Mouse (Mus musculus): ENCODE measurements around the gene Gapdhs. TPM values are rescaled to one million over a fixed set of nuclear protein-coding genes. Genes with fewer than 3 reads are reported as not detected.

Gapdhs gene
- polyA plus RNA-seq, 1 experiment = 0.05 TPM

DNA sequence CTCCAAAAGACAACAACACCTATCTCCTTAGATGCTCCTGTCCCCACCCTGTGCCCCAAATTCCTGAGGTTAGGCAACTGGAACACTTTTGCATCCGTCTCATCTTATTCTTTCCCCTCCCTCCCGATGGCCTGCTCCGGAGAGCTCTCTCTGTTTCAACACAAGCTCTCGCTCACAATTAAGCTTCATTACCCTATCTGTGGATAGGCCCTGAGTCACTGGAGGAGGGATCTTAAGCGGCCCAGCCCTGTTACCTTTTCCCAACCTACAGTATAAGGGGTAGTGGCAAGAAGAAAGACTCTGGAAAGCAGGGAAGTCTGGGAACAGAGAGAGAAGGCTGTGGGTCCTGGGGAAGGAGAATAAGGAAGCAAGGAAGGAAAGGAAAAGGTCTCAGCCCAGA is 20.0 kb upstream of the Gapdhs start, which contains the start of gene Dmkn:
Gene Dmkn (plus strand): TSS at position 301 of the 400 bp plus-strand sequence.
- H3K36me3 ChIP-seq (ENCODE audit: control insufficient read depth, insufficient read depth) = no peaks in the 10 kb centered on the region
- no peak within 1 kb of the TSS for H3K4me3 ChIP-seq
- H3K4me2 ChIP-seq (ENCODE audit: low read depth) = no peak within 1 kb of the TSS
- H3K27me3 ChIP-seq (ENCODE audit: control insufficient read depth, insufficient read depth, insufficient read length) = peaks cover 31% of the 10 kb centered on the region
- no peak within 1 kb of the TSS for H3ac ChIP-seq (ENCODE audit: control insufficient read depth, insufficient read length)
- no peak for TF ChIP-seq TCF12 (IDR thresholded peaks at IDR 0.05; ENCODE audit: insufficient read depth, poor library complexity, severe bottlenecking)
- TF ChIP-seq REST (IDR thresholded peaks at IDR 0.05; ENCODE audit: insufficient read depth, insufficient read length) = no peak
- TF ChIP-seq POLR2A (IDR thresholded peaks at IDR 0.05; ENCODE audit: insufficient read length, low read depth) = no peak
- no peak for TF ChIP-seq CEBPB (IDR thresholded peaks at IDR 0.05; ENCODE audit: insufficient read depth, poor library complexity, severe bottlenecking)
- TF ChIP-seq SRF (IDR thresholded peaks at IDR 0.05; ENCODE audit: control insufficient read depth, insufficient read length, low read depth) = no peak
- TF ChIP-seq MYOG (IDR thresholded peaks at IDR 0.05; ENCODE audit: control insufficient read depth in 1 of 3, insufficient read depth in 1 of 3, insufficient read length in 2 of 3, low read depth in 2 of 3) = no peak
- no peak for TF ChIP-seq MYOD1 (IDR thresholded peaks at IDR 0.05; ENCODE audit: control insufficient read depth in 1 of 3, insufficient read length in 2 of 3, low read depth in 2 of 3)
- TF ChIP-seq MAX (IDR thresholded peaks at IDR 0.05; ENCODE audit: low read depth) = no peak
- no peak for TF ChIP-seq TCF3 (IDR thresholded peaks at IDR 0.05; ENCODE audit: insufficient read length, low read depth)
- TF ChIP-seq POLR2AphosphoS2 (IDR thresholded peaks at IDR 0.05; ENCODE audit: insufficient read length, low read depth) = no peak
- no peak for TF ChIP-seq USF1 (IDR thresholded peaks at IDR 0.05; ENCODE audit: low read depth)
- no peak for TF ChIP-seq E2F4 (IDR thresholded peaks at IDR 0.05; ENCODE audit: insufficient read depth)
- no peaks in the 10 kb centered on the region for H3K79me2 ChIP-seq (ENCODE audit: control insufficient read depth, insufficient read depth)

DNA sequence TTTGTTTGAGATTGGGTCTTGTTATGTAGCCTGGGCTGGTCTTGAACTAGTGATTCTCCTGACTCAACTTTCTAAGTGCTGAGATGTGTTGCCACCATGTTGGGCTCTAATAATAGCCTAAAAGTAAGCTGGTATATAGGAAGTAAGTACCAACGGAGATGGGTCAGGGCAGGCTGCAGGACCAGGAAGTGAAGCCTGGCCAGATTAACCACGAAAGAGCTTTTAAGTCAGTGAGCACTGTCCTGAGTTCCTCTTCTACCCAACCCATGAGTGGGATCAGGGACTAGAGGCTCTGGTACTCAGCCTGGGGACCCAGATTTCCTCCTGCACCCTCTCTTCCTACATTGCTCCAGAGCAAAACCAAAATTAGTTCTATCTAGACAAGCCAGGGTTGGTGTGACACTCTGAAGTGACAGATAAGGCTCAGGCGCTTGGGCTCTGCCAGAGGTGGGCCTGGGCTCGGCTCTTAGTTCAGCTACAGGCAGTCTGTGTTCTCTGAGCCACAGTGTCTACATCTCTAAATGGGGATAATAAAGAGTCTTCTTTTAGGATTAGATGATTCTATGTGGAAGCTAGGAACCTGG is 18.4 kb upstream of the Gapdhs start:
- no peaks in the 10 kb centered on the region for H3K36me3 ChIP-seq (ENCODE audit: control insufficient read depth, insufficient read depth)
- H3K27me3 ChIP-seq (ENCODE audit: control insufficient read depth, insufficient read depth, insufficient read length) = peaks cover 31% of the 10 kb centered on the region
- no peak overlapping the region for H3ac ChIP-seq (ENCODE audit: control insufficient read depth, insufficient read length)
- H3K4me3 ChIP-seq = no peak overlapping the region
- no peak for TF ChIP-seq E2F4 (IDR thresholded peaks at IDR 0.05; ENCODE audit: insufficient read depth)
- H3K79me2 ChIP-seq (ENCODE audit: control insufficient read depth, insufficient read depth) = no peaks in the 10 kb centered on the region
- no peak overlapping the region for H3K4me2 ChIP-seq (ENCODE audit: low read depth)

DNA sequence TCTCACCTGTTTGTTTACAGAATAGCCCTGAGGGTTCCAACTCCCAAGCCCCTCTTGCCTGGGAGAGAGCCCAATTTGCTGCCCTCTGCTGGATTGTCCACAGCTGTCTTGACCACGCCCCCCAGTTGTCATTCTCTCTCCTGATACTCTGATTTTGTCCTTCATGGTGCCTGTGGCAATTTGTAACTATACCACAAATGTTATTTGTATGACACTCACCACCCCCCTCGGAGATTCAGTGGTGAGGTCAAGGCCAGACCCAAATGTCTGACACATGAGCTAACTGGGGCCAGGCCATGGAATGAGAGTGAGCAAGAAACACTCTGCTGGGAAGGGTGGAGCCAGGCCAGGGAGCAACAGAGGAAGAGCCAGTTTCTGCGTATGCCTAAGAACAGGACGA is 15.4 kb upstream of the Gapdhs start:
- Histone ChIP-seq H3K27me3 (ENCODE audit: control insufficient read depth, insufficient read depth, insufficient read length) (peaks cover 14% of the 10 kb centered on the region), H3K4me2 (ENCODE audit: low read depth) (no peak overlapping the region), H3K36me3 (ENCODE audit: control insufficient read depth, insufficient read depth) (no peaks in the 10 kb centered on the region), H3ac (ENCODE audit: control insufficient read depth, insufficient read length) (no peak overlapping the region), H3K4me3 (no peak overlapping the region), H3K79me2 (ENCODE audit: control insufficient read depth, insufficient read depth) (no peaks in the 10 kb centered on the region)
- no peak for TF ChIP-seq TCF12 (IDR thresholded peaks at IDR 0.05; ENCODE audit: insufficient read depth, poor library complexity, severe bottlenecking)
- TF ChIP-seq MAX (IDR thresholded peaks at IDR 0.05; ENCODE audit: low read depth) = no peak
- TF ChIP-seq USF1 (IDR thresholded peaks at IDR 0.05; ENCODE audit: low read depth) = no peak
- TF ChIP-seq MYOD1 (IDR thresholded peaks at IDR 0.05; ENCODE audit: control insufficient read depth in 1 of 3, insufficient read length in 2 of 3, low read depth in 2 of 3) = no peak
- TF ChIP-seq TCF3 (IDR thresholded peaks at IDR 0.05; ENCODE audit: insufficient read length, low read depth) = no peak
- TF ChIP-seq SRF (IDR thresholded peaks at IDR 0.05; ENCODE audit: control insufficient read depth, insufficient read length, low read depth) = no peak
- no peak for TF ChIP-seq POLR2AphosphoS2 (IDR thresholded peaks at IDR 0.05; ENCODE audit: insufficient read length, low read depth)
- TF ChIP-seq CEBPB (IDR thresholded peaks at IDR 0.05; ENCODE audit: insufficient read depth, poor library complexity, severe bottlenecking) = no peak
- TF ChIP-seq POLR2A (IDR thresholded peaks at IDR 0.05; ENCODE audit: insufficient read length, low read depth) = no peak

DNA sequence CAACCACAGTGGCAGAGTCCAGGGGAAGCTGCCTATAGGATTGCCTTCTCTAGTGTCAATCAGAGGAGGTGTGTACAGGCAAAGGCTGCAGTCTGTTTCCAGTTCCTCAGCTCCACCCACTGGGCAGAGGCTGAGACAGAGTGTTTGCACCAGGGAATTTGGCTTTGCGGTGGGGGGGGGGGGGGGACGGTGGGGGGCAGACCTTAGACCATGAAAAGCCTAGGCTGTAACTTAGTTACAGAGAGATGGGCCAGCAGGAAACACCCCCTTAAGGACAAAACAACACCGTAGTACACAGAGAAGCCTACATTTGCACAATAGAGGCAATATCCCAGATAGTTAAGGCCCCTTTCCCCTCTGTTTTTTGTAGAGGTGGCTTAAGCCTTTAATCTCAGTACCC is 13.5 kb upstream of the Gapdhs start:
- Histone ChIP-seq H3K36me3 (ENCODE audit: control insufficient read depth, insufficient read depth) (no peaks in the 10 kb centered on the region), H3K4me3 (no peak overlapping the region), H3K79me2 (ENCODE audit: control insufficient read depth, insufficient read depth) (no peaks in the 10 kb centered on the region), H3K4me2 (ENCODE audit: low read depth) (no peak overlapping the region), H3ac (ENCODE audit: control insufficient read depth, insufficient read length) (no peak overlapping the region), H3K27me3 (ENCODE audit: control insufficient read depth, insufficient read depth, insufficient read length) (no peaks in the 10 kb centered on the region)
- TF ChIP-seq MYOG (IDR thresholded peaks at IDR 0.05; ENCODE audit: control insufficient read depth in 1 of 3, insufficient read depth in 1 of 3, insufficient read length in 2 of 3, low read depth in 2 of 3) = no peak
- no peak for TF ChIP-seq TCF12 (IDR thresholded peaks at IDR 0.05; ENCODE audit: insufficient read depth, poor library complexity, severe bottlenecking)
- no peak for TF ChIP-seq CEBPB (IDR thresholded peaks at IDR 0.05; ENCODE audit: insufficient read depth, poor library complexity, severe bottlenecking)
- no peak for TF ChIP-seq SRF (IDR thresholded peaks at IDR 0.05; ENCODE audit: control insufficient read depth, insufficient read length, low read depth)
- TF ChIP-seq USF1 (IDR thresholded peaks at IDR 0.05; ENCODE audit: low read depth) = no peak
- no peak for TF ChIP-seq E2F4 (IDR thresholded peaks at IDR 0.05; ENCODE audit: insufficient read depth)
- TF ChIP-seq MYOD1 (IDR thresholded peaks at IDR 0.05; ENCODE audit: control insufficient read depth in 1 of 3, insufficient read length in 2 of 3, low read depth in 2 of 3) = no peak
- TF ChIP-seq MAX (IDR thresholded peaks at IDR 0.05; ENCODE audit: low read depth) = no peak
- TF ChIP-seq REST (IDR thresholded peaks at IDR 0.05; ENCODE audit: insufficient read depth, insufficient read length) = no peak
- TF ChIP-seq POLR2A (IDR thresholded peaks at IDR 0.05; ENCODE audit: insufficient read length, low read depth) = no peak
- no peak for TF ChIP-seq POLR2AphosphoS2 (IDR thresholded peaks at IDR 0.05; ENCODE audit: insufficient read length, low read depth)
- TF ChIP-seq TCF3 (IDR thresholded peaks at IDR 0.05; ENCODE audit: insufficient read length, low read depth) = no peak

DNA sequence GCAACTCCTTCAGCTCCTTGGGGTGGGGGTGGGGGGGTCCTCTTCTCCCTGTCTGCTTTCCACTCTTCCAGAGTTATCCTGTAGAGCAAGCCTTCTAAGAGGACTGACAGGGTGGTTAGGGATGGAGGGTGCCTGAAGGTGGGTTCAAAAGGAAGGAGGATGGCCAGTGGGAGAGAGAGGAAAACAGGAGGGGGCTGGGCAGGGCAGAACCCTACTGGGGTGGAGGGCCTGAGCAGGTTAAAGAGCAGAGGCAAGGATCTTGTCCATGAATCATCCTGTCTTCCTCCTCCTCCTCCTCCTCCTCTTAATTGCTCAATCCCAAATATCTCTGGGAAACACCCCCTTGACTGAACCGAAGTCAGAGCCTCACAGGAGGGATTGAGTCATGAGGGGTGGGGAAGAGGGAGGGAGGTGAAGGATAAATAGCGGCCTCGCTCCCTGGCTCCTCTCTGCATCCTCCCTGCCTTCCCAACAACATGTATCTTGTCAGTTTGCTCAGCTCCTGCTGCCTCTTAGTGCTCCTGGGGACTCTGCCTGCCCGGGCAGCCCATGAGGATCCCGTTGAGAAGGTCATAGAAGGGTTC is 7.7 kb upstream of the Gapdhs start, which contains the start of gene Sbsn:
Gene Sbsn (plus strand): TSS at position 386 of the 584 bp plus-strand sequence.
- TF ChIP-seq MYOG (IDR thresholded peaks at IDR 0.05; ENCODE audit: control insufficient read depth in 1 of 3, insufficient read depth in 1 of 3, insufficient read length in 2 of 3, low read depth in 2 of 3) (no peak), MYOD1 (IDR thresholded peaks at IDR 0.05; ENCODE audit: control insufficient read depth in 1 of 3, insufficient read length in 2 of 3, low read depth in 2 of 3) (no peak), TCF12 (IDR thresholded peaks at IDR 0.05; ENCODE audit: insufficient read depth, poor library complexity, severe bottlenecking) (no peak), MAX (IDR thresholded peaks at IDR 0.05; ENCODE audit: low read depth) (no peak), POLR2A (IDR thresholded peaks at IDR 0.05; ENCODE audit: insufficient read length, low read depth) (no peak)
- H3K79me2 ChIP-seq (ENCODE audit: control insufficient read depth, insufficient read depth) = no peaks in the 10 kb centered on the region
- H3K36me3 ChIP-seq (ENCODE audit: control insufficient read depth, insufficient read depth) = no peaks in the 10 kb centered on the region

More for the DNA sequence above, 7.7 kb upstream of the Gapdhs start, which contains the start of gene Sbsn:
- H3K4me2 ChIP-seq (ENCODE audit: low read depth) = no peak within 1 kb of the TSS
- no peak within 1 kb of the TSS for H3K4me3 ChIP-seq
- no peak within 1 kb of the TSS for H3ac ChIP-seq (ENCODE audit: control insufficient read depth, insufficient read length)
- H3K27me3 ChIP-seq (ENCODE audit: control insufficient read depth, insufficient read depth, insufficient read length) = no peaks in the 10 kb centered on the region
